Mouse (Mus musculus) CH12F3 (cell line): ENCODE measurements around the gene Prh1.
"Not testable (repeated sequence)": the region's sequence is repeated elsewhere in the genome, so short reads cannot be mapped to it uniquely, and the experiment has no call there.

Experiments
- in situ Hi-C: fragments of 300-500 bp; cut with MboI; formaldehyde crosslinking; loops from 2 replicates; pipeline ENCODE4 v1.14.3; 2020; ENCODE audit warnings: low sequenced_read_pairs

Gene Prh1

DNA sequence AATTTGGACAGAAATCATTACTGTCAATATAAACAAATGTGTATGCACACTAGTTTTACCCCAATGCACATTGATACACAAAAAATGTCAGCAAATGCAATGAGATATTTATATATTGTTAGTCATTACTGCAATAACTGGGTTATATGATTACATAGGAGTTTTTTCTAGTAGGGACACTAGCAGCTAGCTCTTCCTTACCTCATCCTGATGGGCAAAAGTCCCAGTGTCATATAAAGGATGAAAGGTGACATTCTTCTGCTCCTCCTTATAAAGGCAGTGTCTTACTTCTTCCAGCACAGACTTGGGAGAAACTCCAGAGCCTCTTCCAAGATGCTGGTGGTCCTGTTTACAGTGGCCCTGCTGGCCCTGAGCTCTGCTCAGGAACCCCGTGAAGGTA, at the start of gene Prh1:
TSS of gene Prh1 (plus strand) at position 301 of the 400 bp plus-strand sequence.
- in situ Hi-C loops, result not testable (repeated sequence)

DNA sequence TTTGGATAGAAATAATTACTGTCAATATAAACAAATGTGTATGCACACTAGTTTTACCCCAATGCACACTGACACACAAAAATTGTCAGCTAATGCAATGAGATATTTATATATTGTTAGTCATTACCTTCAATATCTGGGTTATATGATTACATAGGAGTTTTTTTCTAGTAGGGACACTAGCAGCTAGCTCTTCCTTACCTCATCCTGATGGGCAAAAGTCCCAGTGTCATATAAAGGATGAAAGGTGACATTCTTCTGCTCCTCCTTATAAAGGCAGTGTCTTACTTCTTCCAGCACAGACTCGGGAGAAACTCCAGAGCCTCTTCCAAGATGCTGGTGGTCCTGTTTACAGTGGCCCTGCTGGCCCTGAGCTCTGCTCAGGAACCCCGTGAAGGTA, 26.0 kb downstream of the Prh1 start, which contains the start of gene Prp2:
TSS of gene Prp2 (plus strand) at position 301 of the 400 bp plus-strand sequence.
- in situ Hi-C loops, result not testable (repeated sequence)
